Mouse (Mus musculus): ENCODE measurements around the gene Fam102b.

Gene Fam102b

GRCm38 (mm10) chr3:108959680-108960295 is 67.6 kb downstream of the Fam102b start:
- no peak for DNase-seq

GRCm38 (mm10) chr3:108957976-108958375 is 69.4 kb downstream of the Fam102b start:
- no peak for DNase-seq

- no peak for DNase-seq
Observed at GRCm38 (mm10) chr3:108940996-108941395, 86.4 kb downstream of the Fam102b start.

- DNase-seq = no peak
Observed at GRCm38 (mm10) chr3:108940001-108940633, 87.3 kb downstream of the Fam102b start, which contains the start of gene Gm9857. Gene Gm9857 (minus strand): TSS chr3:108940445.

GRCm38 (mm10) chr3:108939573-108939972 is 87.8 kb downstream of the Fam102b start, which contains the start of gene Henmt1:
Gene Henmt1 (plus strand): TSS chr3:108939873.
- no peak for DNase-seq

GRCm38 (mm10) chr3:108938691-108939090 is 88.7 kb downstream of the Fam102b start:
- DNase-seq = no peak

GRCm38 (mm10) chr3:108933557-108933956 is 93.8 kb downstream of the Fam102b start:
- no peak for DNase-seq

GRCm38 (mm10) chr3:108926308-108926707 is 101.1 kb downstream of the Fam102b start:
- no peak for DNase-seq

GRCm38 (mm10) chr3:108925677-108926076 is 101.7 kb downstream of the Fam102b start:
- no peak for DNase-seq

- DNase-seq = no peak
Observed at GRCm38 (mm10) chr3:108921822-108922221, 105.6 kb downstream of the Fam102b start.
